Mouse (Mus musculus) CH12.LX (cell line): ENCODE measurements around the gene Olfr1020.

Experiments
- CTCF ChIP-seq, 2 experiments: IDR thresholded peaks in 1 of 2; conservative IDR thresholded peaks in 1 of 2; 2 replicates each; pipeline ENCODE4 v1.5.1; 2011 to 2012; ENCODE audit warnings: low read depth in 2 of 2, low read length in 2 of 2, improper control_type of control experiment in 1 of 2, inconsistent platforms in 1 of 2, mild to moderate bottlenecking in 1 of 2, moderate library complexity in 1 of 2
- GABPA ChIP-seq: IDR thresholded peaks from 2 replicates; pipeline ENCODE4 v1.6.1; 2012; ENCODE audit warnings: low read depth, low read length, improper control_type of control experiment, inconsistent platforms; ENCODE audit not compliant: insufficient replicate concordance

GRCm38 (mm10) chr2:85868294-85868693 lies 21.5 kb downstream of the Olfr1020 start, which contains the start of gene Olfr1022:
- TF ChIP-seq GABPA (no peak), CTCF (conservative IDR thresholded peaks at IDR 0.05 in 1 of 2, IDR thresholded peaks at IDR 0.05 in 1 of 2; ENCODE audit: low read depth in 2 of 2, low read length in 2 of 2) (no peak)
